Mouse (Mus musculus) heart, embryonic 14.5 days (tissue): ENCODE measurements around the gene Bid. TPM values are rescaled to one million over a fixed set of nuclear protein-coding genes. Genes with fewer than 3 reads are reported as not detected.

Source experiments
- ATAC-seq: fragments of 200-750 bp; cut with Nextera tagmentation; 2 replicates; pipeline ENCODE4 v1.8.0; 2017; ENCODE audit warnings: low read depth, moderate TSS enrichment; ENCODE audit not compliant: insufficient number of reproducible peaks, insufficient read depth, low FRiP score
- H3K27ac ChIP-seq, 2 experiments: fragments of 200-500 bp in 1 of 2; fragments of 300-500 bp in 1 of 2; sonication (generic) in 1 of 2; replicated peaks in 1 of 2; 2 replicates each; pipeline ENCODE4 v1.5.1; 2012 to 2014; ENCODE audit warnings: low read depth in 2 of 2, low read length in 2 of 2, control low read depth in 1 of 2, mild to moderate bottlenecking in 1 of 2, mixed read lengths in 1 of 2; ENCODE audit not compliant: control insufficient read depth in 1 of 2, insufficient read depth in 1 of 2
- H3K27me3 ChIP-seq: fragments of 300-500 bp; sonication (generic); 2 replicates; pipeline ENCODE4 v1.6.1; 2014; ENCODE audit warnings: mild to moderate bottlenecking, low read length, control low read depth; ENCODE audit not compliant: control insufficient read depth, insufficient read depth
- H3K36me3 ChIP-seq: fragments of 300-500 bp; sonication (generic); 2 replicates; pipeline ENCODE4 v1.6.1; 2014; ENCODE audit warnings: mild to moderate bottlenecking, control low read depth, low read length, mixed read lengths; ENCODE audit not compliant: control insufficient read depth, insufficient read depth
- H3K4me1 ChIP-seq, 2 experiments: fragments of 200-500 bp in 1 of 2; fragments of 300-500 bp in 1 of 2; sonication (generic) in 1 of 2; 2 replicates each; pipeline ENCODE4 v1.6.1; 2012 to 2014; ENCODE audit warnings: low read length in 2 of 2, control low read depth in 1 of 2, mixed read lengths in 1 of 2; ENCODE audit not compliant: control insufficient read depth in 2 of 2, insufficient read depth in 2 of 2
- H3K4me2 ChIP-seq: fragments of 300-500 bp; sonication (generic); 2 replicates; pipeline ENCODE4 v1.6.1; 2014; ENCODE audit warnings: mild to moderate bottlenecking, low read length
- H3K4me3 ChIP-seq, 2 experiments: fragments of 200-500 bp in 1 of 2; fragments of 300-500 bp in 1 of 2; sonication (generic) in 1 of 2; 2 replicates each; pipeline ENCODE4 v1.5.1; 2012 to 2014; ENCODE audit warnings: low read length in 2 of 2, mild to moderate bottlenecking in 2 of 2, control low read depth in 1 of 2, low read depth in 1 of 2, moderate library complexity in 1 of 2; ENCODE audit not compliant: control insufficient read depth in 1 of 2, insufficient read depth in 1 of 2
- H3K9ac ChIP-seq: fragments of 300-500 bp; sonication (generic); 2 replicates; pipeline ENCODE4 v1.6.1; 2014; ENCODE audit warnings: mild to moderate bottlenecking, low read length
- H3K9me3 ChIP-seq: fragments of 300-500 bp; sonication (generic); 2 replicates; pipeline ENCODE4 v1.6.1; 2016; ENCODE audit warnings: low read length, control low read depth; ENCODE audit not compliant: control insufficient read depth
- WGBS: fragments of 180-500 bp; shearing (Covaris S2); extraction: QIAGEN DNeasy Blood & Tissue Kit; methylation state at CpG from one replicate; pipeline ENCODE4 v1.1.7; 2014; 5-methylcytosine and 5-hydroxymethylcytosine counted together
- polyA plus RNA-seq: library from polyadenylated mRNA; unstranded; fragments of >200 nt; fragmentation: Nextera tagmentation; extraction: Ambion mirVana; gene quantifications from 2 replicates; pipeline ENCODE4 v1.2.1, GENCODE M21; 2014

Bid gene
- polyA plus RNA-seq, 1 experiment from 2014 or later: 8.0 TPM

DNA sequence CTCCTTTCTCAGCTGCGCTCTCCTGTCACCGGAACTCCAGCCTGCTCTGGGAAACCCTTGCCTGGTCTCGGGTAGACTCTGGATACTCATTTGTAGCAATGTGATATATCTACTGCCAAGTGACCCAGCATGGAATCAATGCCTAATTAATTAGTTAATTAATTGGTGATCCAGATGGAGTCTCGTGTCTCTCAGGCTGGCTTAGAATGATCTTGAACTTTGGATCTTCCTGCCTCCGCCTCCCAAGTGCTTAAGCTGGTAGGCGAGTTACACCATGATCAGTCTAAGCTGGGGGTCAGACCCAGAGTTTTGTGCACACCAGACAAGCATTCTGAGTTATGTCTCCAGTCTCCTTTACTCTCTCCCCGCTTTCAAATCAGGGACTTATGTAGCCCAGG lies 24.4 kb upstream of the Bid start:
- Histone ChIP-seq H3K36me3 (peaks cover 33% of the 10 kb centered on the region), H3K4me1 (no peaks in the 10 kb centered on the region)
- no peak for ATAC-seq

DNA sequence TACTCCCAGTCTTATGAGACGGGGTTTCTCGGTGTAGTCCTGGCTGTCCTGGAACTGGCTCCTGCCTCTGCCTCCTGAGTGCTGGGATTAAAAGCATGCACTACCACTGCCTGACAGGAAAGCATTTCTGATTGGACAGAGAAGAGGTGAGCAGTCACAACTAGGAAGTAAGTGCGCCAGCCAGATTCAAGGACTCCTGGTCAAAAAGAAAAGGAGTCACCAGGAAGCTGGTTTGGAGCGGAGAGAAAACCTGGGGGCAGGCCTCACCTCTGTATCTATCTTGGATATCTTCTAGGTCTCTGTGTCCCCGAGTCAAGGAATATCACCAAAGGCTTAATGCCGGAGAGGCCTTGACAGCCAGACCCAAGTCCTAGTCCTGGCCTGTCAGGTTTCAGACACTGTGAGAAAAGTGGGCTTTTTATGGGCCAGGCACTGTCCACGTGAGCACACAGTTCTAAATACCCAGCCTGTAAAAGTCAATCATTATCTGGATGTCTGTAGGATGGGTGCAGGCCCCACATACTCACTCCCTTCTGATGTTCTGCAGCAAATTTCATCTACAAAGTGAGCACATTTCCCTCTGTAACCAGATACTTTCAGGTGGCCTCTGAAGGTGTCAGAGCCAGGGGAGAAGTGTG lies 23.9 kb upstream of the Bid start:
- no peak overlapping the region for H3K4me2 ChIP-seq
- ATAC-seq: no peak
- 86% methylated on average over 7 of the region's 7 CpGs for WGBS
- no peaks in the 10 kb centered on the region for H3K27me3 ChIP-seq
- no peak overlapping the region for H3K27ac ChIP-seq
- peaks cover 31% of the 10 kb centered on the region for H3K36me3 ChIP-seq
- H3K9ac ChIP-seq: no peak overlapping the region
- H3K4me3 ChIP-seq: no peak overlapping the region
- H3K4me1 ChIP-seq: no peaks in the 10 kb centered on the region
- H3K9me3 ChIP-seq: no peaks in the 10 kb centered on the region

More for the DNA sequence above, 24.4 kb upstream of the Bid start:
- no peaks in the 10 kb centered on the region for H3K27me3 ChIP-seq
- H3K9ac ChIP-seq: no peak overlapping the region
- no peak overlapping the region for H3K27ac ChIP-seq
- 88% methylated on average over 7 of the region's 7 CpGs for WGBS
- no peak overlapping the region for H3K4me2 ChIP-seq
- no peaks in the 10 kb centered on the region for H3K9me3 ChIP-seq
- H3K4me3 ChIP-seq: no peak overlapping the region

DNA sequence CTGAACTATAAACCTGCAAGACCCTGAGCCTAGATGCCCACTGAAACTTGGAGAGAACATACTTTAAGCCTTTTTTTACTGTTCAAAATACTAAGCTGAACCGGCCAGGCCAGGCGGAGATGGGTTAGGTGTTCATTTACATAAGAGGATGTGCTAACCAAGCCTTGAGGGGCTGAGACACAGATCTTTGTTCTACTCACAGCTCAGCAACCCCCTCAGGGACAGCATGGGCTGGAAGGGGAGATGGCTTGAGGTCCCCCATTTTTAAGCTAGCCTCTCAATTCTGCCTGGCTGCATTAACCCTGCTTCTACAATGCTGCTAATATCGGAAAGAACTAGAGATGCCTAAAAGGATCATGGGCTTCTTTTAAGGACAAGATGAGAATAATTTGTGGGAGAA lies 23.1 kb upstream of the Bid start:
- no peak overlapping the region for H3K4me2 ChIP-seq
- ATAC-seq: no peak
- 79% methylated on average over 3 of the region's 3 CpGs for WGBS
- peaks cover 32% of the 10 kb centered on the region for H3K36me3 ChIP-seq
- no peak overlapping the region for H3K27ac ChIP-seq
- no peak overlapping the region for H3K9ac ChIP-seq
- H3K4me3 ChIP-seq: no peak overlapping the region
- no peaks in the 10 kb centered on the region for H3K4me1 ChIP-seq
- H3K9me3 ChIP-seq: no peaks in the 10 kb centered on the region
- H3K27me3 ChIP-seq: no peaks in the 10 kb centered on the region

DNA sequence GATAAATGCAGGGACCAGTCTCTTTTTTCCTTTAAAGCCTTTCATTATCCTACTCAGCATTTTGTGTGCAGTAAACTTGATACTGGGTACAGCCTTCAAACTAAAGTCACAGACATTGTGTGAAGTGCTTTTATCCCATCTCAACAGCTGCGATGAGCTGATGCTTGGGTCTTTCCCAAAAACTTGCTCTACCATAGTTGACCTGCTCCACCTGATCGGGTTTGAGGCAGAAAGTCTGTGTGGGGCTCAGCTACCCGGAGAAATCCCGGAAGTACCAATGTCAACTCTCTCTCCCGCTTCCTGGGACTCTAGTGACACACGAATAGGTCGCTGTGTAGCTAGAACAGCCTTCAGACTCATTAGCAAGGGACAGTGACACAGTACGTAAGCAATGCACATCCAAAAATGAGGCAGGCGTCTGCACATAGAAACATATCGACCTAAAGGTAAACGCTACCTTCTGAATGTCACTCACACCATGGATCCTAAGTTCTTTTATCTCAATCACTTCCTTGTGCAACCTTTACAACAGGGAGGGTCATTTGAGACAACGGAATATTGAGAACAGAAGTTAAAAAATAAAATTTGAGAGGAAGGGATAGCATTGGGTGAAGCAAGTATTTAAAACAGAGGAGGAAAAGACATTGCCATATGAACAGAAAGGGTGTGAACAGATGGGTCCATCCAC lies 22.3 kb upstream of the Bid start:
- no peaks in the 10 kb centered on the region for H3K9me3 ChIP-seq
- no peaks in the 10 kb centered on the region for H3K27me3 ChIP-seq
- 87% methylated on average over 12 of the region's 12 CpGs for WGBS
- H3K4me1 ChIP-seq: no peaks in the 10 kb centered on the region
- no peak overlapping the region for H3K4me3 ChIP-seq
- H3K9ac ChIP-seq: no peak overlapping the region
- no peak overlapping the region for H3K4me2 ChIP-seq
- H3K36me3 ChIP-seq: peaks cover 37% of the 10 kb centered on the region
- no peak overlapping the region for H3K27ac ChIP-seq
- no peak for ATAC-seq

DNA sequence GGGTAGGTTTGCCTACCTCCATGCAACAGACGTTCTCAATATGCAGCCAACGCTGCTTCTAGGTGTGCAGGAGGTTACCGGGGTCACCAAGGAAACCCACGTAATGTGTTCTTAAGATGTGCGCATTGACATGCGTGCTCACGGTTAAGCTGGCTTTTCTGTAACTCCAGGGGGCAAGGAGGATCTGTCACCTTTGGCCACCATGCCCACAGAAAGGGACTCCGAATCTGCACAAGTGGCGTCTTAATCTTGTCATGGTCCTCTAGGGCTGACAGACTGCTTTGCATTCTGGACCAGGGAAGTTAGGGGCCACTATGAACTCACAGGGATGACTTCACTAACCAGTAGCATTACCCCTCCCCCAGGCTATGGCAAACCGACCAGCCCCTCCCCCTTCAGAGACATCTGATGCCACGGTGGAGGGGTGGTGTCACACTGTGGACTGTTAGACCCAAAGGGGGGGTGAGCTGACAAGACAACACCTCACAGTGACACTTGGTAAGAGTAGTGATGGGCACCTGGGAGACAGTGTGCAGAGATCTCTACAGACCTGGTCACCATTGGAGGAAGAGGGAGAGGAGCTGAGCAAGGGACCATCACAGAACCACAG lies 21.5 kb upstream of the Bid start:
- H3K9me3 ChIP-seq: no peaks in the 10 kb centered on the region
- H3K36me3 ChIP-seq: peaks cover 40% of the 10 kb centered on the region
- H3K4me1 ChIP-seq: peaks cover 0 to 1% of the 10 kb centered on the region in 2 experiments; a peak in 2 of 4 replicates
- no peak overlapping the region for H3K9ac ChIP-seq
- H3K4me2 ChIP-seq: no peak overlapping the region
- H3K27me3 ChIP-seq: no peaks in the 10 kb centered on the region
- H3K4me3 ChIP-seq: no peak overlapping the region
- 84% methylated on average over 11 of the region's 11 CpGs for WGBS
- H3K27ac ChIP-seq: no peak overlapping the region
- no peak for ATAC-seq

DNA sequence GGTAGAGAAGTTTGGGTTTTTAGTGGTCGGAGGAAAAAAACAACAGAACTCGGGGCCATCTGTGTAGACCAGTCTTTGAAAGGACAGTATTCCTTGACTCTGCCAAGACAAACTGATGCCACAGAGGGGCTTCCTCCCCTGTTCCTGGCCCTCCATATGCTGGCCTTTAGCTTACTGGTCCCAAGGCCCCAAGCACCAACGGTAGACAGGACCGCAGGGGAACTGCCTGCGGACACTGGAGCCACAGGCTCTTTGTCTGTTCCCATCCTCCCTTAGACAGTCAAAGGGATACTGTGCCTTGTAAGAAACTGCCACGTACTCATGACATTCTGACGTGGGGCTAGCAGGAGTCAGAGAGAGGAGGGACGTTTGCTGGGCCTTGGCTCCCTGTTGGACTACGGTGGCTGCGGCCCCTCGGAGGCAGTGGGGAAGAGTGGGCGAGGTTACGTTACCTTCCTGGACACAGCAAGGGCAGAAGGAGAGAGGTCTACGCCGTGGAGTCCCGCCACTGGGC lies 20.5 kb upstream of the Bid start:
- H3K27me3 ChIP-seq: no peaks in the 10 kb centered on the region
- no peak overlapping the region for H3K9ac ChIP-seq
- no peak overlapping the region for H3K27ac ChIP-seq
- H3K4me1 ChIP-seq: peaks cover 7 to 10% of the 10 kb centered on the region in 2 experiments
- no peak for ATAC-seq
- H3K4me2 ChIP-seq: no peak overlapping the region
- H3K36me3 ChIP-seq: peaks cover 47% of the 10 kb centered on the region
- 82% methylated on average over 16 of the region's 16 CpGs for WGBS
- H3K4me3 ChIP-seq: no peak overlapping the region
- H3K9me3 ChIP-seq: no peaks in the 10 kb centered on the region

DNA sequence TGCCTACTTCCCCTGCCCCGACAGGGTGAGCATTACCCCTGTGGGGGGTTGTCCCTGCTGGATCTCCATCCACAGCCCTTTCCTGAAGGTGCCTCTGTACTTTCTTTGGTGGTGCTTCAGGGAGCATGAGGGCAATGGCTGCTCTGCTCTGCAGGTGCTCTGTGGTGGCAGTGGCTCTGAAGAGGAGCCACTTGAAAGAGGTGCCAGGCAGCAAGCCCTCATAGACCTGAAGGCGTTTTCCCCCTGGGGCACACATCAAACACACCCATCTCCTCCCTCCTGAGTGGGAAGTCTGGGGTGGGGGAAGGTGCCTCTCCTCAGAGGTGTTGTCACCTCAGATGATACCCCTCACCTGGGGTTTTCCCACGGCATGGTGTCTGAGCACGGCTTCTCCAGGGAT lies 17.5 kb upstream of the Bid start:
- no peak overlapping the region for H3K4me3 ChIP-seq
- no peaks in the 10 kb centered on the region for H3K27me3 ChIP-seq
- no peak for ATAC-seq
- H3K4me1 ChIP-seq: peaks cover 7 to 10% of the 10 kb centered on the region in 2 experiments
- H3K36me3 ChIP-seq: peaks cover 60% of the 10 kb centered on the region
- 70% methylated on average over 4 of the region's 4 CpGs for WGBS
- H3K4me2 ChIP-seq: no peak overlapping the region
- no peak overlapping the region for H3K27ac ChIP-seq
- H3K9ac ChIP-seq: no peak overlapping the region
- no peaks in the 10 kb centered on the region for H3K9me3 ChIP-seq
